Mouse (Mus musculus) limb, embryonic 14.5 days (tissue): ENCODE measurements around the gene Ankrd36. TPM values are rescaled to one million over a fixed set of nuclear protein-coding genes. Genes with fewer than 3 reads are reported as not detected.

Experiments used
- ATAC-seq: fragments of 200-750 bp; cut with Nextera tagmentation; 2 replicates; pipeline ENCODE4 v1.8.0; 2017; ENCODE audit warnings: low read depth, moderate number of reproducible peaks, moderate TSS enrichment; ENCODE audit not compliant: low FRiP score
- DNase-seq: peaks from one replicate; pipeline ENCODE4 v3.0.0-alpha.2; 2015; ENCODE audit warnings: low spot score
- H3K27ac ChIP-seq: fragments of 300-500 bp; sonication (generic); replicated peaks from 2 replicates; pipeline ENCODE4 v1.5.1; 2014; ENCODE audit warnings: low read depth, mild to moderate bottlenecking, low read length, moderate library complexity, mixed read lengths
- H3K27me3 ChIP-seq: fragments of 300-500 bp; sonication (generic); 2 replicates; pipeline ENCODE4 v1.6.1; 2014; ENCODE audit warnings: low read length, mixed read lengths; ENCODE audit not compliant: control insufficient read depth, insufficient read depth
- H3K36me3 ChIP-seq: fragments of 300-500 bp; sonication (generic); 2 replicates; pipeline ENCODE4 v1.6.1; 2014; ENCODE audit warnings: mild to moderate bottlenecking, low read length, moderate library complexity, mixed read lengths; ENCODE audit not compliant: control insufficient read depth, insufficient read depth
- H3K4me1 ChIP-seq: fragments of 300-500 bp; sonication (generic); 2 replicates; pipeline ENCODE4 v1.6.1; 2014; ENCODE audit warnings: antibody characterized with exemption, low read length, mixed read lengths; ENCODE audit not compliant: control insufficient read depth, insufficient read depth
- H3K4me2 ChIP-seq: fragments of 300-500 bp; sonication (generic); replicated peaks from 2 replicates; pipeline ENCODE4 v1.6.1; 2014; ENCODE audit warnings: low read depth, mild to moderate bottlenecking, low read length, moderate library complexity; ENCODE audit not compliant: severe bottlenecking
- H3K4me3 ChIP-seq: fragments of 300-500 bp; sonication (generic); replicated peaks from 2 replicates; pipeline ENCODE4 v1.5.1; 2014; ENCODE audit warnings: low read length
- H3K9ac ChIP-seq: fragments of 300-500 bp; sonication (generic); 2 replicates; pipeline ENCODE4 v1.6.1; 2014; ENCODE audit warnings: mild to moderate bottlenecking, low read depth, low read length, moderate library complexity; ENCODE audit not compliant: severe bottlenecking
- H3K9me3 ChIP-seq: fragments of 300-500 bp; sonication (generic); 2 replicates; pipeline ENCODE4 v1.6.1; 2016; ENCODE audit warnings: low read length; ENCODE audit not compliant: control insufficient read depth
- POLR2A ChIP-seq: fragments of 200-500 bp; IDR thresholded peaks from 2 replicates; pipeline ENCODE4 v1.8.0; 2012; ENCODE audit warnings: inconsistent platforms, mild to moderate bottlenecking, moderate library complexity, borderline replicate concordance; ENCODE audit not compliant: insufficient read depth, insufficient read length; ENCODE audit errors: extremely low read depth
- WGBS: fragments of 180-500 bp; shearing (Covaris S2); extraction: QIAGEN DNeasy Blood & Tissue Kit; methylation state at CpG from one replicate; pipeline ENCODE4 v1.1.7; 2014; 5-methylcytosine and 5-hydroxymethylcytosine counted together
- polyA plus RNA-seq, 2 experiments: library from polyadenylated mRNA; depleted of rRNA in 1 of 2; stranded (reverse) in 1 of 2; unstranded in 1 of 2; fragments of >200 nt; fragmentation: Nextera tagmentation in 1 of 2; extraction: Ambion mirVana in 1 of 2; gene quantifications; 2 replicates each; pipeline versions ENCODE4 v1.2.1 to v1.2.3; 2012 to 2014

Ankrd36 gene
- polyA plus RNA-seq, 2 experiments, result 0.03 TPM; not detected in 1

GRCm38 (mm10) chr11:5563898-5564297 lies 5.6 kb upstream of the Ankrd36 start:
- H3K4me3 ChIP-seq, result no peak overlapping the region
- H3K4me2 ChIP-seq, result no peak overlapping the region
- H3K9ac ChIP-seq, result no peak overlapping the region
- ATAC-seq, result no peak
- no peak for TF ChIP-seq POLR2A
- no peaks in the 10 kb centered on the region for H3K36me3 ChIP-seq
- no peaks in the 10 kb centered on the region for H3K4me1 ChIP-seq
- H3K9me3 ChIP-seq, result no peaks in the 10 kb centered on the region
- H3K27ac ChIP-seq, result no peak overlapping the region
- no peak for DNase-seq
- H3K27me3 ChIP-seq, result no peaks in the 10 kb centered on the region
- WGBS, result 69% methylated on average over 6 of the region's 6 CpGs

DNA sequence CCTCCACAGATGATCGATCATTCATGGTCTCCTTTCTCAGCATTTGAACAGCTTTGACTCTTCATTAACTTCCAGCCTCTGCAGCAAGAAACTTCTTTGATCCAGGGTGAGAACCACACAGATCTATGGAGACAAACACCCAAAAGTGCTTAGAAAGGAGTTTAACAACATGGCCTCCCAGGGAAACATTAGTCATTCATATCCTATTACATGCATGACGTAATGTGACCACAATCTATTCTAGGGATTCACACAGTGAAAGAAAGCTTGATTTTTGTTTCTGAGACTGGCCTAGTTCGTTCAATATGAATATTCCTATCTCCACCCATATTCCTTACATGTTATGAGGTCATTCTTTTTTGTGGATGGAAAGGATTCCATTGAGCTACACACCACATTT lies 3.9 kb upstream of the Ankrd36 start:
- ATAC-seq, result no peak
- Histone ChIP-seq H3K27ac (no peak overlapping the region), H3K4me1 (no peaks in the 10 kb centered on the region), H3K4me2 (no peak overlapping the region), H3K36me3 (no peaks in the 10 kb centered on the region), H3K9ac (no peak overlapping the region), H3K27me3 (no peaks in the 10 kb centered on the region), H3K4me3 (no peak overlapping the region), H3K9me3 (no peaks in the 10 kb centered on the region)
- no peak for TF ChIP-seq POLR2A
- 83% methylated on average over 3 of the region's 3 CpGs for WGBS
- DNase-seq, result no peak

DNA sequence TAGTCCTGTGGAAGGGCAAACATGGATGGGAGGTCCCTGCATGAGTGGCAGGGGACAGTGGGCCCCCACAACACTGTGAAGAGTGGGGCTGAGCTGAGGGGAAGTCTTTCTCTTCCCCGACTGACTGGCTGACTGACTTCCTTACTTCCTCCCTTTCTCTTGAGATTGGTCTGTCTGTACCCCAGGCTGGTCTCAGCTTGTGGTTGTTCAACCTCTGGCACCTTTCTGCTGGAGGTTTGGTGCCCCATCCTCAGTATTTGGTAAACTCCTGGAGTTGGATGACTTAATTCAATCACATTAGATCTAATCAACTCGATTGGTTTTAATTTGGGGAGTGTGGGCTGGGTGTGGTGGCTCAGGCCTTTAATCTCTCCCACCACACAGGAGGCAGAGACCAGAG lies 3.0 kb upstream of the Ankrd36 start:
- Histone ChIP-seq H3K9me3 (no peaks in the 10 kb centered on the region), H3K4me2 (no peak overlapping the region), H3K27ac (no peak overlapping the region), H3K4me3 (no peak overlapping the region), H3K27me3 (no peaks in the 10 kb centered on the region), H3K4me1 (no peaks in the 10 kb centered on the region), H3K9ac (no peak overlapping the region), H3K36me3 (no peaks in the 10 kb centered on the region)
- DNase-seq, result no peak
- TF ChIP-seq POLR2A, result no peak
- WGBS, result 80% methylated on average over 2 of the region's 2 CpGs
- no peak for ATAC-seq

- 98% methylated on average over 6 of the region's 6 CpGs for WGBS
- Histone ChIP-seq H3K9ac (no peak overlapping the region), H3K9me3 (no peaks in the 10 kb centered on the region)
These were observed 1.8 kb upstream of the Ankrd36 start for GRCm38 (mm10) chr11:5567654-5568053.

GRCm38 (mm10) chr11:5568082-5568481 lies 1.4 kb upstream of the Ankrd36 start:
- Histone ChIP-seq H3K36me3 (no peaks in the 10 kb centered on the region), H3K27ac (no peak overlapping the region), H3K4me1 (no peaks in the 10 kb centered on the region), H3K27me3 (no peaks in the 10 kb centered on the region), H3K9me3 (no peaks in the 10 kb centered on the region), H3K4me3 (no peak overlapping the region), H3K9ac (no peak overlapping the region), H3K4me2 (no peak overlapping the region)
- DNase-seq, result no peak
- no peak for ATAC-seq
- TF ChIP-seq POLR2A, result no peak
- 88% methylated on average over 5 of the region's 5 CpGs for WGBS

More at GRCm38 (mm10) chr11:5567654-5568053, 1.8 kb upstream of the Ankrd36 start:
- Histone ChIP-seq H3K27ac (no peak overlapping the region), H3K36me3 (no peaks in the 10 kb centered on the region), H3K4me3 (no peak overlapping the region), H3K4me2 (no peak overlapping the region), H3K4me1 (no peaks in the 10 kb centered on the region), H3K27me3 (no peaks in the 10 kb centered on the region)
- TF ChIP-seq POLR2A, result no peak
- ATAC-seq (no peak), DNase-seq (no peak)

GRCm38 (mm10) chr11:5571856-5572255 lies 2.4 kb downstream of the Ankrd36 start:
- no peaks in the 10 kb centered on the region for H3K27me3 ChIP-seq
- 89% methylated on average over 4 of the region's 4 CpGs for WGBS
- no peak overlapping the region for H3K4me2 ChIP-seq
- DNase-seq, result no peak
- no peak for TF ChIP-seq POLR2A
- ATAC-seq, result no peak
- no peaks in the 10 kb centered on the region for H3K36me3 ChIP-seq
- no peaks in the 10 kb centered on the region for H3K4me1 ChIP-seq
- H3K4me3 ChIP-seq, result no peak overlapping the region
- H3K9me3 ChIP-seq, result no peaks in the 10 kb centered on the region
- no peak overlapping the region for H3K27ac ChIP-seq
- no peak overlapping the region for H3K9ac ChIP-seq
